8 mouse cellular contexts compared by ENCODE assay signal in genomic region chr14:55114759-55115701, GRCm38 (mm10). TPM values are rescaled to one million over a fixed set of nuclear protein-coding genes. Genes with fewer than 3 reads are reported as not detected.
DNase-seq lines count a peak whose midpoint lies in the region; ATAC-seq and TF ChIP-seq lines count a peak whose summit lies in the region.

No protein-coding gene starts in this region.

- H3K9me3 ChIP-seq in intestine, embryonic 15.5 days, result no peaks in the 10 kb centered on the region
- H3K9me3 ChIP-seq in liver, embryonic 11.5 days (ENCODE audit: control insufficient read depth, low read length), result no peaks in the 10 kb centered on the region
- H3K9me3 ChIP-seq in midbrain, postnatal 0 days (ENCODE audit: low read length), result no peaks in the 10 kb centered on the region

- H3K27ac ChIP-seq in thymus, adult 2 months (ENCODE audit: control insufficient read depth, insufficient read depth, low read length), result no peak overlapping the region
- no peak overlapping the region; the same call in 1 of the 2 replicates for H3K27ac ChIP-seq in intestine, embryonic 15.5 days
- no peak overlapping the region for H3K27ac ChIP-seq in liver, embryonic 11.5 days (ENCODE audit: low read depth, low read length)
- H3K27ac ChIP-seq in midbrain, postnatal 0 days (ENCODE audit: low read depth, low read length), result peak overlapping the region; percentile 97

- H3K36me3 ChIP-seq in thymus, adult 2 months (ENCODE audit: control insufficient read depth, insufficient read depth, low read length), result no peaks in the 10 kb centered on the region
- no peaks in the 10 kb centered on the region for H3K36me3 ChIP-seq in intestine, embryonic 15.5 days
- H3K36me3 ChIP-seq in liver, embryonic 11.5 days (ENCODE audit: control insufficient read depth, insufficient read depth, low read length), result no peaks in the 10 kb centered on the region
- peaks cover 6% of the 10 kb centered on the region for H3K36me3 ChIP-seq in midbrain, postnatal 0 days (ENCODE audit: insufficient read depth, low read length)

- peak; percentile 72 for ATAC-seq in intestine, embryonic 15.5 days
- ATAC-seq in liver, embryonic 11.5 days (replicated peaks; ENCODE audit: low FRiP score), result no peak; the same call in 1 of the 2 replicates
- ATAC-seq in midbrain, postnatal 0 days (ENCODE audit: low FRiP score), result peak; percentile 48
- no peak for ATAC-seq in erythroid progenitor cell, adult 5-6 weeks (replicated peaks; ENCODE audit: low FRiP score, poor library complexity, severe bottlenecking)

- H3K9ac ChIP-seq in intestine, embryonic 15.5 days, result peak overlapping the region; percentile 61
- 0 out of 2 replicates have a peak overlapping the region, but pooled peaks have one; percentile 15 for H3K9ac ChIP-seq in liver, embryonic 11.5 days (ENCODE audit: low read depth, low read length)
- H3K9ac ChIP-seq in midbrain, postnatal 0 days (replicated peaks; ENCODE audit: low read length, poor library complexity, severe bottlenecking), result peak overlapping the region; percentile 96

- DNase-seq in thymus, adult 2 months, result no peak
- no peak for DNase-seq in thymus, postnatal 25 days
- peak; percentile 88 for DNase-seq in cerebellum, adult 9-11 months
- DNase-seq in frontal cortex, postnatal 14 days (ENCODE audit: low spot score in 2 of 2), result peak; percentile 55 to 58
- peak; percentile 57 for DNase-seq in liver, embryonic 11.5 days (ENCODE audit: low spot score)
- peak; percentile 65 for DNase-seq in midbrain, postnatal 0 days (ENCODE audit: low spot score)

- H3K4me1 ChIP-seq in thymus, adult 2 months (replicated peaks; ENCODE audit: control insufficient read depth, insufficient read depth, low read length), result peaks cover 9% of the 10 kb centered on the region
- H3K4me1 ChIP-seq in intestine, embryonic 15.5 days (replicated peaks), result peaks cover 27% of the 10 kb centered on the region
- H3K4me1 ChIP-seq in liver, embryonic 11.5 days (replicated peaks; ENCODE audit: control insufficient read depth, insufficient read depth, low read length), result peaks cover 15% of the 10 kb centered on the region
- peaks cover 25% of the 10 kb centered on the region; the same call in 1 of the 2 replicates for H3K4me1 ChIP-seq in midbrain, postnatal 0 days (ENCODE audit: insufficient read depth, low read length)

- H3K27me3 ChIP-seq in thymus, adult 2 months (ENCODE audit: control insufficient read depth, insufficient read depth, low read length), result peaks cover 10% of the 10 kb centered on the region; the same call in 1 of the 2 replicates
- H3K27me3 ChIP-seq in intestine, embryonic 15.5 days (replicated peaks), result peaks cover 40% of the 10 kb centered on the region
- H3K27me3 ChIP-seq in liver, embryonic 11.5 days (replicated peaks; ENCODE audit: control insufficient read depth, insufficient read depth, low read length), result peaks cover 75% of the 10 kb centered on the region
- no peaks in the 10 kb centered on the region for H3K27me3 ChIP-seq in midbrain, postnatal 0 days (ENCODE audit: insufficient read depth, low read length)

- 4% methylated on average over 69 of the region's 78 CpGs for WGBS in thymus, adult 2 months
- WGBS in intestine, embryonic 15.5 days, result under 1% methylated on average over 76 of the region's 78 CpGs
- WGBS in liver, embryonic 11.5 days, result 1% methylated on average over 65 of the region's 78 CpGs
- under 1% methylated on average over 57 of the region's 78 CpGs for WGBS in midbrain, postnatal 0 days

- H3K4me3 ChIP-seq in thymus, adult 2 months (ENCODE audit: control insufficient read depth, insufficient read depth, low read length), result peak overlapping the region; percentile 26
- H3K4me3 ChIP-seq in intestine, embryonic 15.5 days (replicated peaks), result peak overlapping the region; percentile 61
- peak overlapping the region; percentile 58 for H3K4me3 ChIP-seq in liver, embryonic 11.5 days (ENCODE audit: low read depth, low read length)
- peak overlapping the region; percentile 82 for H3K4me3 ChIP-seq in midbrain, postnatal 0 days (ENCODE audit: low read depth, low read length)

- peak overlapping the region; percentile 99 for H3K4me2 ChIP-seq in intestine, embryonic 15.5 days (replicated peaks)
- H3K4me2 ChIP-seq in liver, embryonic 11.5 days, result peak overlapping the region; percentile 90
- H3K4me2 ChIP-seq in midbrain, postnatal 0 days (ENCODE audit: low read depth, low read length, poor library complexity, severe bottlenecking), result peak overlapping the region; percentile 76

- no peak for TF ChIP-seq POLR2A in thymus, adult 2 months (IDR thresholded peaks at IDR 0.05; ENCODE audit: control insufficient read depth, extremely low read depth, insufficient read depth, low read length, poor library complexity)

- TF ChIP-seq CTCF in thymus, adult 2 months (IDR thresholded peaks at IDR 0.05; ENCODE audit: borderline replicate concordance, control insufficient read depth, extremely low read depth, insufficient read depth, low read length, poor library complexity), result no peak
- peak; percentile 48 for TF ChIP-seq CTCF in midbrain, postnatal 0 days (IDR thresholded peaks at IDR 0.05)

RNA-seq across cellular contexts. Expression of gene Jph4, which starts 1.7 kb away (rescaled TPM):
- polyA plus RNA-seq in thymus, adult 2 months (2012; rRNA removed), result 0.37 and 0.51 TPM in 2 replicates
- polyA plus RNA-seq in intestine, embryonic 15.5 days (2015; fragmentation: Nextera tagmentation; extraction: Ambion mirVana), result 1.6 and 1.7 TPM in 2 replicates
- 0.44 and 0.60 TPM in 2 replicates for polyA plus RNA-seq in liver, embryonic 11.5 days (2014; fragmentation: Nextera tagmentation; extraction: Ambion mirVana)
- 158 and 182 TPM in 2 replicates for total RNA-seq in midbrain, postnatal 0 days (2014; rRNA removed)
- 41.7 and 45.1 TPM in 2 replicates for polyA plus RNA-seq in midbrain, postnatal 0 days (2015; fragmentation: Nextera tagmentation; extraction: Ambion mirVana)
- total RNA-seq in erythroid progenitor cell, adult 5-6 weeks (2015; ENCODE audit: low replicate concordance), result not detected in 2 replicates
- not detected in 2 replicates for total RNA-seq in erythroid progenitor cell, adult 5-6 weeks (2017; ENCODE audit: low replicate concordance)

RNA-seq across cellular contexts. Expression of gene Ap1g2, which starts 8.6 kb away (rescaled TPM):
- polyA plus RNA-seq in thymus, adult 2 months (2012; rRNA removed), result 91.5 and 94.5 TPM in 2 replicates
- polyA plus RNA-seq in intestine, embryonic 15.5 days (2015; fragmentation: Nextera tagmentation; extraction: Ambion mirVana), result 71.9 and 73.9 TPM in 2 replicates
- 45.1 and 52.9 TPM in 2 replicates for polyA plus RNA-seq in liver, embryonic 11.5 days (2014; fragmentation: Nextera tagmentation; extraction: Ambion mirVana)
- total RNA-seq in midbrain, postnatal 0 days (2014; rRNA removed), result 8.2 and 11.6 TPM in 2 replicates
- 6.6 and 8.9 TPM in 2 replicates for polyA plus RNA-seq in midbrain, postnatal 0 days (2015; fragmentation: Nextera tagmentation; extraction: Ambion mirVana)
- total RNA-seq in erythroid progenitor cell, adult 5-6 weeks (2015; ENCODE audit: low replicate concordance), result 2.5 and 23.5 TPM in 2 replicates
- 0.68 and 1.8 TPM in 2 replicates for total RNA-seq in erythroid progenitor cell, adult 5-6 weeks (2017; ENCODE audit: low replicate concordance)

RNA-seq across cellular contexts. Expression of gene Thtpa, which starts 20.4 kb away (rescaled TPM):
- 6.0 and 6.1 TPM in 2 replicates for polyA plus RNA-seq in thymus, adult 2 months (2012; rRNA removed)
- 19.0 and 19.4 TPM in 2 replicates for polyA plus RNA-seq in intestine, embryonic 15.5 days (2015; fragmentation: Nextera tagmentation; extraction: Ambion mirVana)
- 10.5 and 12.6 TPM in 2 replicates for polyA plus RNA-seq in liver, embryonic 11.5 days (2014; fragmentation: Nextera tagmentation; extraction: Ambion mirVana)
- 38.0 and 42.1 TPM in 2 replicates for total RNA-seq in midbrain, postnatal 0 days (2014; rRNA removed)
- polyA plus RNA-seq in midbrain, postnatal 0 days (2015; fragmentation: Nextera tagmentation; extraction: Ambion mirVana), result 32.5 and 35.2 TPM in 2 replicates
- 1.1 TPM in 1 of 2 replicates, not detected in the other for total RNA-seq in erythroid progenitor cell, adult 5-6 weeks (2015; ENCODE audit: low replicate concordance)
- 0.68 TPM in 1 of 2 replicates, not detected in the other for total RNA-seq in erythroid progenitor cell, adult 5-6 weeks (2017; ENCODE audit: low replicate concordance)

RNA-seq across cellular contexts. Expression of gene Zfhx2, which starts 22.9 kb away (rescaled TPM):
- polyA plus RNA-seq in thymus, adult 2 months (2012; rRNA removed), result 6.3 and 6.6 TPM in 2 replicates
- 3.8 and 4.4 TPM in 2 replicates for polyA plus RNA-seq in intestine, embryonic 15.5 days (2015; fragmentation: Nextera tagmentation; extraction: Ambion mirVana)
- polyA plus RNA-seq in liver, embryonic 11.5 days (2014; fragmentation: Nextera tagmentation; extraction: Ambion mirVana), result 2.1 and 2.8 TPM in 2 replicates
- 16.4 and 18.6 TPM in 2 replicates for total RNA-seq in midbrain, postnatal 0 days (2014; rRNA removed)
- 11.2 and 14.2 TPM in 2 replicates for polyA plus RNA-seq in midbrain, postnatal 0 days (2015; fragmentation: Nextera tagmentation; extraction: Ambion mirVana)
- 1.4 and 3.8 TPM in 2 replicates for total RNA-seq in erythroid progenitor cell, adult 5-6 weeks (2015; ENCODE audit: low replicate concordance)
- 0.64 and 5.4 TPM in 2 replicates for total RNA-seq in erythroid progenitor cell, adult 5-6 weeks (2017; ENCODE audit: low replicate concordance)

Comparison
In these comparisons a context has a peak if more than half of its experiments do, and no peak if none do; other contexts are left out.
1. DNase-seq: peak in cerebellum, adult 9-11 months (single experiment), frontal cortex, postnatal 14 days (2 of 2), liver, embryonic 11.5 days (single experiment) and midbrain, postnatal 0 days (single experiment); none in thymus, adult 2 months (single experiment) and thymus, postnatal 25 days (single experiment).
2. H3K4me3 ChIP-seq: peak in every context shown above with its lines; median percentile 82 in midbrain, postnatal 0 days; 61 in intestine, embryonic 15.5 days; 58 in liver, embryonic 11.5 days; 26 in thymus, adult 2 months.
3. ATAC-seq: peak in intestine, embryonic 15.5 days (single experiment) and midbrain, postnatal 0 days (single experiment); none in liver, embryonic 11.5 days (single experiment) and erythroid progenitor cell, adult 5-6 weeks (single experiment).
4. H3K9ac ChIP-seq: peak in every context shown above with its lines; median percentile 96 in midbrain, postnatal 0 days; 61 in intestine, embryonic 15.5 days; 15 in liver, embryonic 11.5 days.
5. RNA of gene Jph4, which starts 1.7 kb away (polyA plus RNA-seq): 41.7 to 45.1 TPM in midbrain, postnatal 0 days; 1.6 to 1.7 TPM in intestine, embryonic 15.5 days, 0.44 to 0.60 TPM in liver, embryonic 11.5 days and 0.37 to 0.51 TPM in thymus, adult 2 months; every median in the first group is over 10 times any median in the second.
6. Peak in every context shown above with its lines, with median percentiles within 50 percentile points of each other: H3K4me2 ChIP-seq.